Mouse (Mus musculus): ENCODE results near the gene Fmnl3.

DNA sequence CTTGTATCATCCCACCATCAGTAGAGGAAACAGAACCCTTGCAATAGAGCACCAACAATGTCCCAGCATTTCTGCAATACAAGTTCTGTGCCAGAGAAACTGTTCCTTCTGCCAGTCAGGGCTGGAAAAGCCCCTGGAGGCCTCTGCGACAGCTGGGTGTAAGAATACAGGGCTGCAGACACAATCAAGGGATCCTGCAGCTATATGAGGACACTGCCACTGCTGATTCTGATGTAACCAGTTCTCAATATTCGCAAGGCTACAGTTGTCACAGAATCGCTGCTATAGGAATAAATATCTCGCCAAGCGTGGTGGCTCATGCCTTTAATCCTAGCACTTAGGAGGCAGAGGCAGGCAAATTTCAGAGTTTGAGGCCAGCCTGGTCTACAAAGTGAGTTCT, 6.0 kb upstream of the Fmnl3 start:
- TF ChIP-seq CTCF (conservative IDR thresholded peaks at IDR 0.05; ENCODE audit: low read length) (no peak), NANOG (IDR thresholded peaks at IDR 0.05; ENCODE audit: borderline replicate concordance, low read length) (no peak), POU5F1 (IDR thresholded peaks at IDR 0.05; ENCODE audit: borderline replicate concordance, low read length) (no peak)
